Mouse (Mus musculus): ENCODE measurements around the gene Unc79.

The Unc79 gene

DNA sequence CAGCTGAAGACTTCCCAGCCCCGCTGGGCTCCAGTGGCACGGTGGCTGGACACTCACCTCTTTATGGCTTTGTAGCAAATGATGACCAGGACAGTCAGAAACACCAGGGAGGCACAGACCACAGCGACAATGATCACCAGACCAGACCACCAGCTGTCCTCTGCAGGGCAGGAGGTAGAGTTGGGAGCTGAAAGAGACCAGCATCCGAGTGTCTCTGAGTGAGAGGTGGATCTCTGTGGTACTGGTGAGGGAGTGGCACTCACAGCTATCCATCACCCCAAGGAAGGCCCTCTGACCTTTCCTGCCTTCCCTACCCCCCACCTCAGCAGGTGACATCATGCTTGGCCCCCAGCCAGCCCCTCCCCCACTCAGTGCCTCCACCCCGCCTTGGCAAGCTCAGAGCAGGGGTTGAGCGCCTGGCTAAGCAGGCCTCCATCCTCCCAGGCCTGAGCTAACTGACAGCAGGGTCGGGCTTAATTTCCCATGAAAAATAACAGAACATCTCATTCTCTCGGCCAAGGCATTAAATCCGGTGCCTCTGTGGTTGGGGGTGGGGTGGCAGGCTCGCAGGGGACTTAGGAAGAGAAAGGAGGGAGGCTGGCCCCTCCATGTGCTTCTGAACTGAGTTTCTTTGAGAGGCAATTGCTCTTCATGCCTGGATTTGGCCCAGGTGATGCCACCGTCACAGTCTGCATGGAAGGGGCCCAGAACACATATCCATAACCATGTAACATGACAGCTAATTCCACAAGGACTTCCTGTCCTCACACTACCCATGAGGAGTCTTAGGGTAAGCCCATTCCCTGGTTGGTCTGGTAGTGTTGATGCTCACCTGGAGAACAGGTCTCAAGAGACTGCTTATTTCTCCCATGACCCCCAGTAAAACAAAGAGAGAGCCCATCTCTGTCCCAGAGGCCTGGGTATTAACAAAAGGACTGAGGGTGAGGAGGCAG lies 254.2 kb downstream of the Unc79 start:
- DNase-seq (ENCODE audit: low read depth, low spot score), result no peak

DNA sequence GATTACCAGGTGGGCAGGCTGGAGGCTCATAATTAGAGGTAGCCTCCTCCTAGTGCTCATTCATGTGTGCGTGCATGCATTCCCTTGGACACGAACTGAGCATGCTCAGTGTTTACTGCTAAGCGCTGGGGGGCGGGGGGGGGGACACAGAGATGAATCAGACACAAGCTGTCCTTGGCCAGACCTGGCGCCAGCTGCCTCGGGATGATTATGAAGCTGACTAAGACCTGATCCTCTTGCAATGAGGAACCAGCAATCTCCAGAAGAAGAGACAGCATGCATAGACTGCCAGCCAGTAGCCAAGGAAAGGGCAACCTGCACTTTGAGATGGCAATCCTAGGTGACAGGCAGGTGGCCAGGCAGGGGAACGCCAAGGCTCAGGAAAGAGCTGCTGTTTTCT lies 256.9 kb downstream of the Unc79 start:
- DNase-seq (ENCODE audit: low read depth, low spot score), result no peak

DNA sequence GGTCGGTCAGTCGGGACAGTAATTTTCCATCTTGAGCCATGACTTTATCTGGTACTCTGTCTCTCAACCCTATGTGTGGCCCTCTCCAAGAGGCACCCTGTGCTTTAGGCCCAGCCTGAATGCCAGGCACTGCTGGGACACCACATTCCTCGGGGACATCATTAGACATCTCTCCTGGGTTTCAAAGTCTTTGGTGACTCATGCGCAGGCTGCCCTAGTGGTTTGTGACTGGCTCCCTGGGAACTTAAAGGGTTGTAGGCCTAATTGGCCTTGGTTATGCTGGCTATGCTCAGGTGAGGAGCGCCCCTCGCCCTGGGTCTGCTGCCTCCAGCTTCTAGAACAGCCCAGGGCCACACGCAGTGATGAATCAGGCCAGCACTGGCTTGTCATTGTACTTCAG lies 260.9 kb downstream of the Unc79 start:
- no peak for DNase-seq (ENCODE audit: low read depth, low spot score)

DNA sequence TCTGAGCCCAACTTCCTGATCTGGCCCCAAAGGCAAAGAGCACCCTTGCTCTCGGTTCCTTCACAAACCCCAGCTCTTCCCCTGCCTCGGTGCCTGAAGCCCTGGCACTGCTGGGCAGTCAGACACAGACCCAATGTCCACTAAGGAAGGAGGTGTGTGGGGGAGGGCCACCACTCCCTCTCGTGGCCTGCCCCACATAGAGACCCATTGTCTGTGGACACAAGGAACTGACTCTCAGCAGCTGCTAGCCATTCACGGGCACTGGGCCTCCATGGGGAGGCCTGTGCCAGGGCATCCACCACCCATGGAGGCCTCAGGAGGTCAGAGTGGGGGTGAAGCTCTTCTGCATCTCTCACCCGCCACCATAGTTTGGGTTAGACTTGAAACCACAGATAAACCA lies 262.4 kb downstream of the Unc79 start:
- no peak for DNase-seq (ENCODE audit: low read depth, low spot score)

DNA sequence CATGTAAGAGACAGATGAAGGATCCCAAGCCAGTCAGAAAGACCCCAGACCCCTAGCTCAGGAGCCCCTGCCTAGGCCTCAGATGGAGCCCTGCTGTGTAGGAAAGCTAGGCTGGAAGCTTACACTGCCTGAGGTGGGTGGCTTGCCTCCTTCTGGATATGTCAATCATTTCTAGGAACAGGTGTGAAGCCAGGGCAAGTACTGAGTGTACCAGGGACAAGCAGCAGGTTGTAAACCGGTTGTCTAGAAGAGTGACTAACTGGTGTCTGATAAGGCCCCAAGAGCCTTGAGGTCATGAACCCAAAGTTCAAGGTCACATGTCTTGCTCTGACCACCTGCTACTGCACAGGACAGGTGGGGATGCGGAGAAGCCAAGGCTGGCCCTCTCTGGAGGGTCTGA lies 264.9 kb downstream of the Unc79 start:
- DNase-seq (ENCODE audit: low read depth, low spot score), result no peak

DNA sequence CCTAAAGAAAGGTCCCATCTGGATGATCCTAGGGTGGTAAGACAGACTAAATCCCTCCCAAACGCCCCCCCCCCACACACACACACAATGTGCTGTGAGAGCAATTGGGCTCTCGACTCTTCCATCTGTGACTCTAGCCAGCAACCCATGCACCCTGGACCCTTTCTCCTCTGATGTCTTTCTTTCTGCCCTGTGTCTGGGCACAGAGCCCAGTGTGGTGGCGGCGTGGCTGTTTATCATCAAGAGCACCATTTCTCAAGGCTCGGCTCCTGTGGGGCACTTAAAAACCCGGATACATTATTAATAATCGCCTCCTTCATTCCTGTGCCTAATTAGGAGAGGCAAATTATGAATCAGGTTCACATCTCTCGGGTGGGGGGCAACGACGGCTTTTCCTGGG lies 265.6 kb downstream of the Unc79 start:
- no peak for DNase-seq (ENCODE audit: low read depth, low spot score)

DNA sequence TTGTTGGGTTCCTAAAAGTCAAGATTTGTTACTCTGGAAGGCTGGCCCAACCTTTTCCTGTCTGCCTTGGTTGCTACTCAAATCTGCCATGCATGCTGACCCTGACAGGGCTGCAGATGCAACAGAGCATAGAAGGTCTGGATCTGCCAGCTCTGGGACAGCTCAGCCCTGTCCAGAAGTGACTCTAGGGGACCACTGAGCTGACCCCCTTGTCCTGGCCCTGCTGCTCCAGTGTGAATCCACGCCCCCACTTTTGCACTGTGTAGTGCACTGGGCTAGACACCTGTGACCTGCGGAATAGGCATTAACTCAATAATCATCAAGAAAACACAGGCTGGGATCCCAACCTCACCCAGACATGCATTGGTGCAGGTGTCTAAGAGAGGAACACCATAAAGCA lies 266.1 kb downstream of the Unc79 start:
- no peak for DNase-seq (ENCODE audit: low read depth, low spot score)

DNA sequence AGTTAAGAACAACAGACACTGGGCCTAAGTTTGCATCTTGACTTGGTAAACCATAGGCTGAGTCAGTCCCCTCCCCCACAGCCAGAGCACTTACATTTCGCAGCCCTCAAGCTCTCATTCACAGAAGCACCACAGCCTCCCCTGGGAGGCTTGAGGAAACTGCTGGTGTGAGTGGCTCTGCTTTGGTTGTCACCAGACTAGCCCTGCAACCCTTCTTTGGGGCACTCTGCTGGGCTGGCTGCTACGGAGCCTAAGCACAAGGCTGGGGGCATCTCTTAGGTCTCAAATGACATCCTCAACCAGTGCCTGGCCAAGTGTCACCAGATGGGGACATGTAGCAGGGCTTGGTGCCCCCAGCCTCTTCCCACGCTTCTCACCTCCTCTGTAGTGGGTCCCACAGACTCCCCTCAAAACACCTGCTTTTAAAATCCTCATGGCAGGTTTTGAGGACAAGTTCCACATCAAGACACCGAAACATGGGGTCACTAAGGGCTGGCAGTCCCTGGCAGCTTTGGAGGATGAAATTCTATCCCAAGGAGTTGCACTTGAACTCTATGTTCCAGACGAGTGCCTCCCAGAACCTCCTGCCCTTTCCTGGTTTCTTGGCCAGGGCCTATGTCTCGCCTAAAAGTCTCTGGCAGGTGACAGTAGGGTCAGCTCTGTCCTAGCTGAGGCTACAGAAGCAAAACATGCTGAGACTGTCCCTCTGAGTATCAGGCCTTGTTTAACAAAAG lies 267.4 kb downstream of the Unc79 start:
- no peak for DNase-seq (ENCODE audit: low read depth, low spot score)

DNA sequence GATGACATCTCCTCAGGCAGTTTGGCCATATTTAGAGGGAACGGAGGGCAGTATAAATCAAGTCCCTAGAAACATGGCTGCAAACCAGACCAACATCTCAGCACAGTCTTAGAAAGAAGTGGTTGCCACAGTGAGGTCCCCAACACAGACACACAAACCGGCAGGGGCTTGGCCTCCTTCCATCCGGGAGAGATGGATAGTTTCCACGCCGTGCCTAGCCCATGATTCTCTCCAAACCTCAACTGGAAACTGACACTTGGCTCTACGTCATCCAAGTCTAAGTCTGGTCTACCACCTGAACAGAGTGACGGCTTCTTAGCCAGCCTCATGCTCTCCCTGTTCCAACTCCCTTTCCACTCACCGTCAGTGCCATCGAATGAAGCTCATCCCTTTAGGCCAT lies 275.0 kb downstream of the Unc79 start:
- DNase-seq (ENCODE audit: low read depth, low spot score), result no peak

DNA sequence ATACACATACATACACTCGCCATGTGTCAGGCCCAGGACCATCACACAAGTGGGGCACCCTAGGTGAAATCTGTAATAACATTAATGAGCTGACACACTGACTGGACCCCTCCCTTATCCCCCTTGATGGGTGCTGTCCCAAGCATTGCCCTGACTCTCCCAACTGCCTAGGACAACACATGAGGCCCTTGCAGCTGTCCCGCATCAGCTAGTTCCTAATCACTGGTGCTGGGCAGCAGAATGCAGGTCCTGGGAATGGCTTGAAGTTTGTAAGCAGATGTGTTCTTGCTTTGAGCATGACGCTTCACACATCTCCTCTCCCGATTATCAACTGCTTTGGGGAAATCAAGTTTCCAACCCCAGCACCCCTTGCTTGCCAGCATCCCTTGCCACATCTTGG lies 277.5 kb downstream of the Unc79 start:
- DNase-seq (ENCODE audit: low read depth, low spot score), result no peak

DNA sequence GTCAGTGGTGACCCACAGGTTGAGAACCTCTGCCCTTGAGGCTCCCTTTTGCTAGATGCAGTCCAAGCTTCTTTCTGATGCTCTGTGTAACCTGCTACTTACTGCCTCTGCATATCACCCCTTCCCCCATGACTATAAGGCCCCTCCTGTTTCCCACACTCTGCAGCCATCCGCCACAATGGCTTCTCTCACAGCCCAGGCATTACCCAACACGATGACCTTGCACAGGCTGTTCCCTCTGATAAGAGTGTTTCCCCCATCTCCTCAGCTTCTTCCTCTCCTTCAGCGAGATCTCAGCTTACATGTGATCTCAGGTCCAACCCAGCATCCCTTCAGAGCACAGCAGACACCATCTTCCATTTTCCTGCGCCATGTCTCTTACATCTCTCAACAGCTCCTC lies 280.4 kb downstream of the Unc79 start:
- DNase-seq (ENCODE audit: low read depth, low spot score), result no peak

All from WW6 (cell line).